ENCODE assay signal across 26 mouse cellular contexts in genomic region chr16:12151986-12152385, GRCm38 (mm10).
DNase-seq lines count a peak whose midpoint lies in the region; ATAC-seq and TF ChIP-seq lines count a peak whose summit lies in the region.
"Had no signal": no experiment of that assay in that cellular context is flagged by ENCODE, and none has a peak within 500 bp of the region (broad histone marks: within the 10 kb centered on the region; RNA-seq: fewer than 3 reads in every experiment).

No protein-coding gene starts in this region.

- no peaks in the 10 kb centered on the region for H3K4me1 ChIP-seq in heart, postnatal 0 days (ENCODE audit: control insufficient read depth, insufficient read depth)
- no peaks in the 10 kb centered on the region; the same call in 1 of the 2 replicates for H3K4me1 ChIP-seq in heart, embryonic 10.5 days
- no peaks in the 10 kb centered on the region for H3K4me1 ChIP-seq in lung, embryonic 14.5 days (ENCODE audit: insufficient read depth)
- H3K4me1 ChIP-seq: embryonic facial prominence, embryonic 13.5 days; forebrain, embryonic 13.5 days; hindbrain, embryonic 12.5 days; intestine, embryonic 15.5 days had no signal

- no peaks in the 10 kb centered on the region for H3K36me3 ChIP-seq in heart, postnatal 0 days (replicated peaks; ENCODE audit: control insufficient read depth, insufficient read depth, low read length)
- H3K36me3 ChIP-seq in heart, embryonic 10.5 days: no peaks in the 10 kb centered on the region
- H3K36me3 ChIP-seq in lung, embryonic 14.5 days (ENCODE audit: insufficient read depth): no peaks in the 10 kb centered on the region
- H3K36me3 ChIP-seq: embryonic facial prominence, embryonic 13.5 days; G1E; hindbrain, embryonic 12.5 days; intestine, embryonic 15.5 days; neural tube, embryonic 13.5 days had no signal

- TF ChIP-seq EP300 in heart, postnatal 0 days (IDR thresholded peaks at IDR 0.05; ENCODE audit: low read depth): no peak

- WGBS in heart, postnatal 0 days: 55% methylated on average over 4 of the region's 4 CpGs
- 85% methylated on average over 4 of the region's 4 CpGs for WGBS in heart, embryonic 10.5 days
- WGBS in lung, embryonic 14.5 days: 63% methylated on average over 4 of the region's 4 CpGs

- peak; percentile 17; the same call in 1 of the 2 replicates for ATAC-seq in heart, postnatal 0 days (ENCODE audit: insufficient read depth, low read depth)
- ATAC-seq in lung, embryonic 14.5 days (ENCODE audit: insufficient read depth): no peak
- ATAC-seq: forebrain, embryonic 13.5 days; intestine, embryonic 15.5 days; lung, postnatal 0 days; midbrain, embryonic 16.5 days had no signal

- peak; percentile 2 for DNase-seq in adrenal gland, postnatal 10 days
- no peak for DNase-seq in adrenal gland, postnatal 25 days
- DNase-seq in heart, postnatal 0 days (ENCODE audit: low spot score): peak; percentile 9
- DNase-seq in heart, embryonic 10.5 days (ENCODE audit: low spot score): no peak
- peak; percentile 5 for DNase-seq in lung, embryonic 14.5 days
- DNase-seq in lung, postnatal 4 days: no peak
- DNase-seq in mesoderm, embryonic 11.5 days (ENCODE audit: low read depth, low spot score): peak; percentile 11
- DNase-seq in adipocyte (ENCODE audit: low spot score): no peak
- DNase-seq: cerebellum, adult 18-20 months; cerebellum, postnatal 14 days; gastrocnemius, postnatal 14 days; kidney, adult 8-10 months; kidney, postnatal 10 days; retina, postnatal 1 day; right cerebral cortex, postnatal 25 days; spleen, adult 18-20 months had no signal

- no peak overlapping the region for H3K9ac ChIP-seq in heart, postnatal 0 days (replicated peaks; ENCODE audit: low read depth, low read length)
- no peak overlapping the region for H3K9ac ChIP-seq in lung, embryonic 14.5 days
- H3K9ac ChIP-seq: embryonic facial prominence, embryonic 13.5 days; forebrain, embryonic 13.5 days; hindbrain, embryonic 12.5 days; intestine, embryonic 15.5 days; neural tube, embryonic 13.5 days had no signal

- TF ChIP-seq CTCF in heart, postnatal 0 days (IDR thresholded peaks at IDR 0.05; ENCODE audit: low read depth): no peak
- TF ChIP-seq CTCF in lung, embryonic 14.5 days (IDR thresholded peaks at IDR 0.05; ENCODE audit: low read depth): no peak

- no peak overlapping the region for H3K4me2 ChIP-seq in heart, postnatal 0 days (ENCODE audit: low read depth, low read length)
- no peak overlapping the region for H3K4me2 ChIP-seq in lung, embryonic 14.5 days
- H3K4me2 ChIP-seq: embryonic facial prominence, embryonic 13.5 days; forebrain, embryonic 13.5 days; hindbrain, embryonic 12.5 days; intestine, embryonic 15.5 days; neural tube, embryonic 13.5 days had no signal

- H3K27ac ChIP-seq in heart, postnatal 0 days (ENCODE audit: low read depth): no peak overlapping the region
- H3K27ac ChIP-seq in heart, embryonic 10.5 days: no peak overlapping the region
- no peak overlapping the region for H3K27ac ChIP-seq in lung, embryonic 14.5 days (ENCODE audit: low read depth)
- H3K27ac ChIP-seq: embryonic facial prominence, embryonic 13.5 days; forebrain, embryonic 13.5 days; hindbrain, embryonic 12.5 days; intestine, embryonic 15.5 days; neural tube, embryonic 13.5 days had no signal

- H3K9me3 ChIP-seq in heart, postnatal 0 days (replicated peaks; ENCODE audit: control insufficient read depth, low read length): no peaks in the 10 kb centered on the region
- no peaks in the 10 kb centered on the region for H3K9me3 ChIP-seq in heart, embryonic 10.5 days
- H3K9me3 ChIP-seq in lung, embryonic 14.5 days (ENCODE audit: low read depth, low read length): no peaks in the 10 kb centered on the region
- H3K9me3 ChIP-seq: embryonic facial prominence, embryonic 13.5 days; forebrain, embryonic 13.5 days; G1E; hindbrain, embryonic 12.5 days; intestine, embryonic 15.5 days; neural tube, embryonic 13.5 days had no signal

- H3K27me3 ChIP-seq in heart, postnatal 0 days (ENCODE audit: control insufficient read depth, insufficient read depth, low read length): no peaks in the 10 kb centered on the region
- H3K27me3 ChIP-seq in heart, embryonic 10.5 days (ENCODE audit: insufficient read depth, poor library complexity, severe bottlenecking): no peaks in the 10 kb centered on the region
- H3K27me3 ChIP-seq in lung, embryonic 14.5 days (ENCODE audit: insufficient read depth, low read length): no peaks in the 10 kb centered on the region
- H3K27me3 ChIP-seq: embryonic facial prominence, embryonic 13.5 days; forebrain, embryonic 13.5 days; hindbrain, embryonic 12.5 days; intestine, embryonic 15.5 days; neural tube, embryonic 13.5 days had no signal

- H3K4me3 ChIP-seq in heart, postnatal 0 days (ENCODE audit: low read depth, low read length): no peak overlapping the region
- no peak overlapping the region for H3K4me3 ChIP-seq in heart, embryonic 10.5 days
- no peak overlapping the region for H3K4me3 ChIP-seq in lung, embryonic 14.5 days (ENCODE audit: low read depth, low read length)
- H3K4me3 ChIP-seq: embryonic facial prominence, embryonic 13.5 days; erythroblast, embryonic 14.5 days; forebrain, embryonic 13.5 days; hindbrain, embryonic 12.5 days; intestine, embryonic 15.5 days; myocyte; neural tube, embryonic 13.5 days had no signal

Comparison
In these comparisons a context has a peak if more than half of its experiments do, and no peak if none do; other contexts are left out.
1. DNase-seq: peak in adrenal gland, postnatal 10 days (single experiment), heart, postnatal 0 days (single experiment), lung, embryonic 14.5 days (single experiment) and mesoderm, embryonic 11.5 days (single experiment); none in adrenal gland, postnatal 25 days (single experiment), heart, embryonic 10.5 days (single experiment), lung, postnatal 4 days (0 of 2) and adipocyte (single experiment).